Mouse (Mus musculus) NIH3T3 (cell line): ENCODE measurements at regions not wholly inside any gene's neighbourhood (a gene's known extent, or its start where the extent isn't known, plus 50 kb on each side); places are given as distances from the start of the nearest gene placed in this dataset.

Experiments used
- DNase-seq: peaks from one replicate; pipeline ENCODE4 v3.0.0-alpha.2; 2012; ENCODE audit warnings: low read depth

DNA sequence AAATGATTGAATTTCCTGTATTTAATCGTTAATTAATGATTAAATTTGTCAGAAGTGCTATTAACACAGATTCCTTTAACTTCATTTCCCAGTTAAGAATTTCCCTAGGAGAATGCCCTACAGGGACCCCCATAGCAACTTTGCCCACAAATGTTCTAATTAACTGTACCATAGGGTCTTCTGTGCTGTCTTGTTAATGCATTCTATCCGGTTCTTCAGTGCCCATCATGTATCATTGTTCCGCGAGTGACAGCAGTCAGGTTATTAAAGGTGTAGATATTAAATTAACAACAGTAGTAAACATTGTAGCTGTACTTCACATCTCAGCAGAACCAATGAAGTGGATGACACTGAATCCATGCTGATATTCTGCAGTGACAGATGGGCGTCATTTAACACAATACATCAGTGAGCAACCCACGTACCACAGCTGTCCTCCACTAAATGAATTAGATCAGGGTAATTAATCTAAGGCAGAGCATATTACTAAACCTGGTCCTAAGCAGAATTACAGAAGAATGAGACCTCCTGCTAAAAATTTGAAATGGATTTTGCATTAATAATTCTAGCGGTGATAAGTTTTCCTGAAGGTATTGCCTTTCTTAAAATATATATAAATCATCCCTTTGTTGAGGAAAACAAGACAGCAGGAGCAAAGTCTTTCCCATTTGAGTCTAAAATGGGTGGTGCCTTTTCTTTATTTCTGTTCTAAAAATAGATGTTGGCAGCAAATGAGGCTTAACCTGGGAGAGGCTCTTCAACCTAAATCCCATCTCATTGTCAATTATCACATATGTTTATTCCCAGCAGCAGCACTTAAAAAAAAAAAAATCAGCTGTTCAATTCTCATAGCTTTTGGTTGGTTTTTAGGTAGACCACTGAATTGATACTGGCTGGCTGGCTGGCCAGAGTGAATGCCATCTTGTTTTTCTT, 872.3 kb downstream of the Nxph1 start:
- DNase-seq, result no peak

- no peak for DNase-seq
These were observed 886.7 kb downstream of the Nxph1 start for GRCm38 (mm10) chr6:9834884-9835476.

DNA sequence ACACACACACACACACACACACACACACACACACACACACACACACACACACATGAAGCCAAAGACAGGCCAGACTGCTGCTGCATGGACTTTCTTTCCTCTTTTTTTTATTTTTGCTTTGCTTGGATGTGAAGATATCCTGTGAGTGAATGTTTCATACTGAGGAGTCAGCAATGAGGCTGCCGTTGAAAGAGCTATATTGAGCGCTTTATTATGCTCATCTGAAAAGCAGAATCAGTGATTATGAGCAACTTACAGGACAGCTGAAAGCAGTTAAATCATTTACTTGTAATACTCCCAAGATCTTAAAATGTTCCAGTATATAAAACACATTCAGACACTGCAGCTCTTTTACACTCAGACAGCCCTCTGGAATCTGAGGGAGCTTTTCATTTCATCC, 894.2 kb downstream of the Nxph1 start:
- no peak for DNase-seq

GRCm38 (mm10) chr6:9889853-9890252, 941.6 kb downstream of the Nxph1 start:
- DNase-seq, result peak; percentile 18
